Mouse (Mus musculus): ENCODE results near the gene Stab2.

- no peak for TF ChIP-seq CTCF (conservative IDR thresholded peaks at IDR 0.05 in 1 of 2, IDR thresholded peaks at IDR 0.05 in 1 of 2; ENCODE audit: low read depth in 2 of 2, low read length in 2 of 2)
- TF ChIP-seq HCFC1 (IDR thresholded peaks at IDR 0.05; ENCODE audit: low read depth, low read length), result no peak
- TF ChIP-seq RCOR1 (conservative IDR thresholded peaks at IDR 0.05; ENCODE audit: low read depth, low read length), result no peak
- no peak for TF ChIP-seq EP300 (IDR thresholded peaks at IDR 0.05; ENCODE audit: low read length)
- no peak for TF ChIP-seq TCF12 (IDR thresholded peaks at IDR 0.05; ENCODE audit: low read depth, low read length)
- no peak for TF ChIP-seq POLR2AphosphoS2 (IDR thresholded peaks at IDR 0.05; ENCODE audit: low read depth, low read length)
- no peak for TF ChIP-seq NRF1 (IDR thresholded peaks at IDR 0.05; ENCODE audit: low read depth, low read length)
- no peak for TF ChIP-seq MAZ (IDR thresholded peaks at IDR 0.05; ENCODE audit: low read depth, low read length)
- TF ChIP-seq ETS1 (conservative IDR thresholded peaks at IDR 0.05; ENCODE audit: low read depth, low read length), result no peak
Measured at GRCm38 (mm10) chr10:87012087-87012486, 4.3 kb upstream of the Stab2 start.
